Mouse (Mus musculus): ENCODE measurements around the gene Dnpep.

DNA sequence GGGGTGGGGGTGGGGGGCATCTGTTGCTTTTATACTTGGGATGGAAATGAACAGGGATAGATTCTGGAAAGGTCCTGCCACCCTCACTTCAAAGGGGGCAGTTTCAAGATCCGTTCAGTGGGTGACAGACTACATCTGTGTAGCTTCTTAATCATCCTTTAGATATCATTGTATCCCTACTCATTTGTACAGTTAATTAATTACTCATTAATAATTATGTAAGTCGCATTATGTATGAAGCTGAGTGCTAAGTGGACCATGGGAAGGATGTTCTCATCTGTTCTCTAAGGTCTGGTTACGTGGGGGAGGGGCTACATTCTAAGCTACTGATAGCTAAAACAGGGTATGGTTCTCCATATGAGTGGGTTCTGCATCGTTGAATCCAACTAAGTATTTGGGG lies 946 bp upstream of the Dnpep start:
- no peak for TF ChIP-seq CTCF (IDR thresholded peaks at IDR 0.05; ENCODE audit: low read depth)
- no peak for TF ChIP-seq EP300 (IDR thresholded peaks at IDR 0.05; ENCODE audit: low read depth)

Measured in liver, embryonic 14.5 days (tissue).